Mouse (Mus musculus): ENCODE results near the gene Apoc1.

Gene Apoc1

GRCm38 (mm10) chr7:19710650-19711049 is 18.2 kb upstream of the Apoc1 start:
- no peak for ATAC-seq (ENCODE audit: insufficient number of reproducible peaks, low FRiP score, low TSS enrichment)

DNA sequence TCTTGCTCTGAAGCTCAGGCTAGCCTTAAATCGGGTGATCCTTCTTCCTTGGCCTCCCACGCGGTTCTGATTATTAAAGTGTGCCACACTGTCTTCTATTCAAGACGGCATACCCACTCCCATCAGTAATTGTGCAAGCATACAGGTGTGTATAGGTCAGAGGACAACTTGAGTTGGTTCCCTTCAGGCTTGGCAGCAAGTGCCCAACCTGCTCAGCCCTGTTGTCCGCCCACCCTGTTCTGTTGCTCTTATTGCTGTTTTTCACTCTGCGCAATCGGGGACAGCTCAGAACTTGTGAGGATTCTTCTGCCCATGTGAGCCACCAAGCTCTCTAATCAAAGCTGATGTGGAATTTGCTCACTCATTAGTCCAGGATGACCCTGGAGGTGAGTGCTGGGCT is 12.8 kb upstream of the Apoc1 start:
- no peak for ATAC-seq (ENCODE audit: insufficient number of reproducible peaks, low FRiP score, low TSS enrichment)

- no peak for ATAC-seq (ENCODE audit: insufficient number of reproducible peaks, low FRiP score, low TSS enrichment)
These were observed 12.0 kb upstream of the Apoc1 start for GRCm38 (mm10) chr7:19704475-19704874.

- no peak for ATAC-seq (ENCODE audit: insufficient number of reproducible peaks, low FRiP score, low TSS enrichment)
These were observed 10.5 kb upstream of the Apoc1 start for GRCm38 (mm10) chr7:19702859-19703555.

DNA sequence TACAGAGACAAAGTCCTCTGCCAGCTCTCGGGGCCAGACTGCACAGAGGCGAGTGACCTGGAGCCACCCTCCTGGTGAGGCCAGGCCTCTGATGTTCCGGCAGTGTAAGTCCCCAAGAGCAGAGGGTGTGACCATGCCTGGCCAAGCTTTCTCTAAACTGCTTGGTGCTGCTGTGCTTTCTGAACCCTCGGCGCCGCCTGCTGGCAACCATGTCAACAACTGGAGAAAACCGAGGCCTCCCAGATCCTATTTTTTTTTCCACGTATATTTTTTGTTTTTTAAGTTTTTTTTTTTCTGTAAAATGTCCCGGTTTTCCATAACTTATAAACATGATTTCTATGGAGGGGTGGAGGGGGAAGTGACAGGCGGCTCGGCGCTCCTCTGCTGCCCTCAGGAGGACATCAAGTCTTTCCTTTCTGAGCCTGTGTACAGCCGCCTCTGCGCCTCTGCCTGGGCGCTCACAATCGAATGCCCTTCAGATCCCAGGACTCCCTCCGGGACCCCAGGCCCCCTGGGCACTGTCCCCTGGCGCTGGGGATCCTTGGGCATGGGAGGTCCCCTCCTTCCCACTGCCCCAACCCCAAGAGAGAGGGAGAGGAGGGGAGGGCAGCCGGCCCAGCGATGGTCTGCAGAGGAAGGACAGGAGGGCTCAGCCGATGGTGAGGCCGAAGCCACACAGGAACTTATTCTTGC is 8.8 kb upstream of the Apoc1 start:
- ATAC-seq (ENCODE audit: insufficient number of reproducible peaks, low FRiP score, low TSS enrichment), result 0 out of 2 replicates have a peak, but pooled peaks have one; percentile 54

DNA sequence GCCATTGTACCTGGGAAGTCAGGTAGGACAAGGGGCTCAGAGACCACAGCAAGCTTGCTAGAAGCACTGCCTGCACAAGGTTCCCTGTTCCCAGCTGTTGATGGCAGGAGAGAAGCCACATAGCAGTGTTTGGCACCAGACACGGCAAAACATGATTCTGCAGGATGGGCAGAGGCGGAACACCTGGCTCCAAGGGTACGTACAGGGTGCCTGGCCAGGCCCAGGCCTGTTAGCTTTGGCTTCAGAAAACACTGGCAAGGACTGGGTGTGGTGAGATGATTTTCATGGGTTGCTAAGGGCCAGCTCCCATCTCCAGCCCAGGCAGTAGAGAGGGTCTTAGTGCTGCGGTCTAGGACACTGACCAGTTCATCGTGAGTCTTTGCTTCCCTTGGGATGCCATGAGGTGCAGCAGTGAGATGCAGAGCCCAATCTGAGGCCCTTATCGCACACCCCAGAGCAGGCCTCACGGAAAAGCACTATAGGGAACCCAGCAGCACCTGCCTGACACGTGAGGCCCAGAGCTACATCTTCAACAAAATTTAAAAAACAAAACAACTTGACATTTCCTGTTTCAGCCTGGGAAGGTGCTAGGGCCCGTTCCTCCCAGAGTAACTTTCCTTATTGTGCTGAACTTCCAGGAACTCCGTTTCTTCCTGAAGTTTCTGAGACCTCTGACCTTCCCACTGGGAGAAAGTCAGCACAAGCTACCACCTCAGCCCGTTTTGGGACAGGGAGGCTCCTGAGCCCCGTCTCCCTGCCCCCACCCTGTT is 8.0 kb upstream of the Apoc1 start:
- ATAC-seq (ENCODE audit: insufficient number of reproducible peaks, low FRiP score, low TSS enrichment), result no peak

DNA sequence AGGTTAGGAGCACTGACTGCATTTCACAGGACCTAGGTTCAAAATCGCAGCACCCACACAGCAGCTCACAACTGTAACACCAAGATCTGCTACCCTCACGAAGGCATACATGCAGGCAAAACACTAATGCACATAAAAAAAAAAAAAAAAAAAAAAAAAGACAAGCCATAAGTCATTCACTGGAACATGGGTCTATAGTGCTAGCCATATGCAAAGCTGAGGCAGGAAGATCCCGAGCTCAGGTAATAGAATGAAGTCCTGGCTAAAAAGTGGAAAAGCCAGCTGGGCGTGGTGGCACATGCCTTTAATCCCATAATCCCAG is 7.3 kb upstream of the Apoc1 start:
- no peak for ATAC-seq (ENCODE audit: insufficient number of reproducible peaks, low FRiP score, low TSS enrichment)

DNA sequence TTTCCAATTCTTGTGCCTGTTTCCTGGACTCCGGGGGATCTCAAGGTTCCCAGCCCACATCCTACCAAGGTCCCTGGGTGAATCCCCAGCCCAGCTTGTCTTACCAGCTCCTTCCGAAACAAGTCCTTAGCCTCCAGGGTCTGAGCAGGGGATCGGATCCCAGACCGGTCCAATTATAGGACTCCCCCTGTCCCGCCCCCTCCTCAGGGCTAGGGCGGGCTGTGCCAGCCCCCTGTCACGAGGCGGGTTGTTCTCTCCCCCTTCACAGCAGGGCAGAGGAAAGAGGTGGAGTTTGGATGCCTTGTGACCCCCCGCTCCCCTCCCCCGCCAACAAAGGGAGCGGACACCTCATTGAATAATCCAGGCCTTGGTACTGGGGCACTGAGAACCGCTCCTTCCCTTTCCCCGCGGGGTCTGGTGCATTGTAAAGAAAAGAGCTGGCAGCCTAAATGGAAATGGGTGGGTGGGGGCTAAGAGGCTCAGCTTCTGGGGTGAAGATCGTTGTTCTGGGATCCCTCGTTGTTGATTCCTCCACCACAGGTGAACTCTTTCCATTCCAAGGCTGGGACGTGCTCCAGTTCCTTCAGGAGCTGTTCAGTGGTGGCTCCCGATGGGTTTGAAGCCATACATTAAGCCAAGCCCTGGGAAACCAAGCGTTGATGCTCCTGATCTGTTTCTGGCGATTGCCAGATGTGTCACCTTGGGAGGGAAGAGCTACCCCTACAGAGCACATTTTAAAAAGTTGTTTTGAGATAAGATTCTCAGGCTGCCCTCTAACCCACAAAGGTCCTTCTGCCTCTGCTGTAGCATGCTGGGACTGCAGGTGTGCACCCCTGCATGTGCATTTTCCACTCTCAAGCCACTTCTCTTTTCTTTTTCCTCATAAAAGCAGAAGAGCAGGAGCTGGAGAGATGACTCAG is 6.7 kb upstream of the Apoc1 start, which contains the start of gene Apoe:
Gene Apoe, minus strand, starts transcription at position 282 of the 920 bp plus-strand sequence.
- ATAC-seq (ENCODE audit: insufficient number of reproducible peaks, low FRiP score, low TSS enrichment), result no peak

DNA sequence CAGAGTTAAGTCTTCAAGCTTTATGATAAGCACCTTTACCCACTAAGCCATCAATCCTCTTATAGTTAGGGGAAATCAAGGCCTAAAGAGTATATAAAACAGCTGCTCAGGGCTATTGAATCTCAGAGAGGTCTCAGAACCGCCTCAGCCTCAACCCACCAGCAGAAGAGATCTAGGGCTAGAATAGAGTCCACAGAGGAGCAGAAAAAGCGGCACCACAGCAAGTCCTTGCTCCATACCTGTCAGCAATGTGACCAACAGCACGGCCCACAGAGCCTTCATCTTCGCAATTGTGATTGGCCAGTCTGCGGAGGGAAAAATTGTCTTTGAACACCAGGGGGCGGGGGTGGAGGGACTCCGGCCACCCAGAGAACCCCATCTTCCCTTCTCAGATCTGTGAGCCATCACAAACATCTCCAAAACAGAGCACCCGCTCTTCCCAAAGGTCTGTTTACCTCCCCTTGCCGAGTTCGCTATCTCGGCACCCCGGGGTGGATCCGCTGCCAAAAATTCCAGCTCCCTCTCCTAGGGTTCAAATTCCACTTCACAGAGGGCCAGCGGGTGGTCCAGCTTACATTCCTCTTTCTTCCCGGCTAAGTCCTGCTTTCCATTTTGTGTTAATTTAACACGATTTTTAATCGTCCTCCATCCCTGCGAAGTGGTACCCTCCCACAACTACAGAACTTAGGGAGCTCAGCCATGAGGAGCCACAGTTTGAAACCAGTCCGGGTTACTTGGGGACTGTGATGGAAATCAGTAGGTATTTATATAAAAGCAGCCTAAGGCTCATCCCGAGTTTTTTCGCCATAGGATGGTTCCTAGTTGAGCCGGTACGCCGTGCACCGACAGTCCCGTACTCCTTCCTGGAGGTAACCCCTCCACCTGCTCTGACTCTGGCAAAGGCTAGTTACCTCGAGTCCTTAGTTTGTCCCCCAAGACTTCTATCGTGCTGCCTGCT is 5.8 kb upstream of the Apoc1 start:
- no peak for ATAC-seq (ENCODE audit: insufficient number of reproducible peaks, low FRiP score, low TSS enrichment)

- ATAC-seq (ENCODE audit: insufficient number of reproducible peaks, low FRiP score, low TSS enrichment), result no peak
These were observed 3.9 kb upstream of the Apoc1 start for GRCm38 (mm10) chr7:19696336-19696873.

GRCm38 (mm10) chr7:19695881-19696280 is 3.4 kb upstream of the Apoc1 start:
- no peak for ATAC-seq (ENCODE audit: insufficient number of reproducible peaks, low FRiP score, low TSS enrichment)

- no peak for ATAC-seq (ENCODE audit: insufficient number of reproducible peaks, low FRiP score, low TSS enrichment)
These were observed 2.7 kb upstream of the Apoc1 start for GRCm38 (mm10) chr7:19695213-19695594.

DNA sequence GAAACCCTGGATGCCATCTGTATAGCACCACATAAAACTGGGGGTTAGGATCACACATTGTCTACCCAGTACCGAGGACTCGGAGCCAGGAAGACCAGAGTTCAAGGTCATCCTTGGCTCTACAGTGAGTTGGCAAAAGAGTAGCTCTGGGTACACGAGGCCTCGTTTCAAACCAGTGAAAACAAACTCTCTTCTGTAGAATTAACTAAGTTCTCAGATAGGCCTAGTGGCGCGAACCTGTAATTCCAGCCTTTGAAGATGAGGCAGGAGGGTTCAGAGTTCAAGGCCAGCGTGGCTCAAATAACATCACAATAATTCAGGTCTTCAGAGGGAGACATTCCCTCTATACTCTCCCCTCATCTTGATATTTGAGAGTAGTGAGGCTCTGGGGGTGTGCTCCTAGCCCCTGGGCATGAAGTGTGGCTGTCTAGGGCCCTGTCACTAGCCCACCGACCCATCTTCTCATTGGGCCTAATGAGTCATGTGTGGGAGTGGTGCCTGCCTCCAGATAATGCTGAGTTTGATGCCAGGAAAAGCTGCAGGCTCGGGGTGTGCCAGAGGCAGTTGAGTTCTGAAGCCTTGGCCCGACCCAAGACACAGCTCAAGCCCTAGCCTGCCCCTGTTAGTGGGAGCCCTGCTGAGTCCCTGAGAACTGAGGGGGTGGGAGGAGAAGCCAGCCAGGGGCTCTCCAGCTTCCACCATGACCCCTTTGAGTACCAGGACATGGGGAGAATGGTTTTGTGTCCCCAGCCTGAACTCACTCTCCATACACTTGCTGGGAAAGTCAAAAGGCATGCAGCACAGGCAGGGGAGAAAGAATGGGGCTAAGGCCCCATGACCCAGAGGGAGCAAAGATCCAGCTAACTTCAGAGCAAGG is 2.1 kb upstream of the Apoc1 start:
- no peak for ATAC-seq (ENCODE audit: insufficient number of reproducible peaks, low FRiP score, low TSS enrichment)

GRCm38 (mm10) chr7:19693421-19693820 is 961 bp upstream of the Apoc1 start:
- 0 out of 2 replicates have a peak, but pooled peaks have one; percentile 64 for ATAC-seq (ENCODE audit: insufficient number of reproducible peaks, low FRiP score, low TSS enrichment)

DNA sequence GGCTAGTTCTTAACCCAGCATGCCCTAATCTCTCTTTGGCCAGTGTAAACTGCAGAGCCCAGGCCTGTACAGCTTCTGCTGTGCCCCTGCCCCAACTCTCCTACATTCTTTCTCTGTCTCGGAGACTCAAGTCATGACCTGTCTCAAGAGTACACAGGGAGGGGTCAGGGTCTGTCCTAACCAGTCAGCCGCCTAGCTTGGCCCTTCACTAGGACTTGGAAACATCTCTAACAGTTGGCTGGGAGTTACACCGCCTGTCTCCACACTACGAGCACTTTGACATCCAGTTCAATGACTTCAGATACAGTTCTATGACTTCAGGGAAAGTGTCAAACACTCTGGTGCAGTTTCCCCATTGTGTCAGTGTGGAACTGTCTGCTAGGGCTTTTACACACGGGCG is 1.0 kb downstream of the Apoc1 start:
- ATAC-seq (ENCODE audit: insufficient number of reproducible peaks, low FRiP score, low TSS enrichment), result no peak

- ATAC-seq (ENCODE audit: insufficient number of reproducible peaks, low FRiP score, low TSS enrichment), result no peak
These were observed 1.6 kb downstream of the Apoc1 start for GRCm38 (mm10) chr7:19690845-19691244.

- ATAC-seq (ENCODE audit: insufficient number of reproducible peaks, low FRiP score, low TSS enrichment), result no peak
These were observed 3.8 kb downstream of the Apoc1 start for GRCm38 (mm10) chr7:19688611-19689010.

DNA sequence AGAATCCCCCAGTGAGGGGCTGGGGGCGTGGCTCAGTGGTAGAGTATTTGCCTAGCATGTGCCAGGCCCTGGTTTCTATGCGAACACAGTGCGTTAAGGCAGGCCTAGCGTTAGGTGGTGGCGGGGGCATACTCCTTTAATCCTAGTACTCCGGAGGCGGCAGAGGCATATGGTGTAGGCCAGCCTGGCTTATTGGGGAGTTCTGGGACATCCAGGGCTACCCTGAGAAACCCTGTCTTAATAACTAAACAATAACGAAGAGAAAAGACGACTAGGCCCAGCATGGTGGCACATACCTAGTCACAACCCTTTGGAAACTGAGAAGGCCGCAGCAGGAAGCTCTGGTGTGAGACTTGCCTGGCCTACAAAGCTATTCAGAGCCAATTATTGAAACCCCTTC is 4.4 kb downstream of the Apoc1 start:
- no peak for ATAC-seq (ENCODE audit: insufficient number of reproducible peaks, low FRiP score, low TSS enrichment)
